Mouse (Mus musculus) lung, postnatal 0 days (tissue): ENCODE measurements around the gene Aacs.

Experiments
- CTCF ChIP-seq: IDR thresholded peaks from 2 replicates; pipeline ENCODE4 v1.5.1; 2016; ENCODE audit warnings: antibody characterized with exemption, mild to moderate bottlenecking
- EP300 ChIP-seq: IDR thresholded peaks from 2 replicates; pipeline ENCODE4 v1.6.1; 2016; ENCODE audit warnings: antibody characterized with exemption, mild to moderate bottlenecking, control low read depth

DNA sequence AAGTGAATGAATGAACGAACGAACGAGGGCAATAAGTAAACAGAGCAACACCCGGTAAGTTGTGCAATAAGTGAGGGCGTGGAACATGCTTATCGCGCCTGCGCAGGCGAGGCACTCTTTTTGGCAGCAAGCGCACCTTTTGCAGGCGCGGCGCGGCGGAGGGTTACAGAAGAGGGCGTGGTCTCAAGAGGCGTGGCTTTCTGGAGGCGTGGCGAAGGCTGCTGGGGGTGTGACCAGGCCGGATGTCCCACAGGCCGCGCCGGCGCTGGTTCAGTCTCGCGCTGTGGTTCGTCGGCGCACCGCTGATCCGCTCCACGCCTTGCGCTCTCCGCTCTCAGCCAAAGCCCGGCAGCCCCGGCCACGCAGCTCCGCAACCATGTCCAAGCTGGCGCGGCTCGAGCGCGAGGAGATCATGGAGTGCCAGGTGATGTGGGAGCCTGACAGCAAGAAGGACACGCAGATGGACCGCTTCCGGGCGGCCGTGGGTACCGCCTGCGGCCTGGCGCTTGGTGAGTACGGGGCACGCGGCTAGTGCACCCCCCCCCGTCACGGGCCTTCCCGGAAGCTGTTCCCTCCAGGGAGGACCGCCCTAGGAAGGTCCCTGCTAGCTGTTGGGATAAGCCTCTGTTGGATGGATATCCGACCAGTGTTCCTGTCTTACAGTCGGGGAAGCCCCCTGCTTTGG, at the start of gene Aacs:
- TF ChIP-seq CTCF (no peak), EP300 (no peak)
